Mouse (Mus musculus) c-Kit-positive CD71-positive TER-119-positive erythroid progenitor cells, embryonic 14.5 days (primary cell): ENCODE measurements around the gene Nuak2.
A peak's percentile ranks its signal among the peaks of the same experiment; 100 is the strongest.
"Not testable (repeated sequence)": the region's sequence is repeated elsewhere in the genome, so short reads cannot be mapped to it uniquely, and the experiment has no call there.

ENCODE experiments used
- DNase-seq: peaks from one replicate; pipeline ENCODE4 v3.0.0-alpha.2; 2013; ENCODE audit warnings: low spot score

Nuak2 gene

GRCm38 (mm10) chr1:132315889-132316624 is at the start of gene Nuak2:
Gene Nuak2 (plus strand): TSS chr1:132316126.
- peak; percentile 50 for DNase-seq

- no peak for DNase-seq
Measured at GRCm38 (mm10) chr1:132266791-132267557, 49.0 kb upstream of the Nuak2 start.

- DNase-seq = no peak
Measured at GRCm38 (mm10) chr1:132267959-132268358, 48.0 kb upstream of the Nuak2 start.

GRCm38 (mm10) chr1:132268418-132269060 is 47.4 kb upstream of the Nuak2 start:
- no peak for DNase-seq

GRCm38 (mm10) chr1:132271237-132271636 is 44.7 kb upstream of the Nuak2 start:
- no peak for DNase-seq

GRCm38 (mm10) chr1:132276694-132277093 is 39.2 kb upstream of the Nuak2 start:
- DNase-seq = no peak

- DNase-seq = no peak
Measured at GRCm38 (mm10) chr1:132277124-132277523, 38.8 kb upstream of the Nuak2 start.

GRCm38 (mm10) chr1:132280636-132281035 is 35.3 kb upstream of the Nuak2 start:
- DNase-seq = not testable (repeated sequence)

- DNase-seq = no peak
Measured at GRCm38 (mm10) chr1:132281523-132282176, 34.3 kb upstream of the Nuak2 start.

- DNase-seq = no peak
Measured at GRCm38 (mm10) chr1:132282177-132282536, 33.8 kb upstream of the Nuak2 start.

- no peak for DNase-seq
Measured at GRCm38 (mm10) chr1:132283018-132283417, 32.9 kb upstream of the Nuak2 start.

- DNase-seq = no peak
Measured at GRCm38 (mm10) chr1:132286735-132287134, 29.2 kb upstream of the Nuak2 start.

GRCm38 (mm10) chr1:132287445-132287844 is 28.5 kb upstream of the Nuak2 start:
- no peak for DNase-seq

- no peak for DNase-seq
Measured at GRCm38 (mm10) chr1:132287991-132288451, 27.9 kb upstream of the Nuak2 start.

GRCm38 (mm10) chr1:132289965-132290364 is 26.0 kb upstream of the Nuak2 start:
- no peak for DNase-seq

- DNase-seq = no peak
Measured at GRCm38 (mm10) chr1:132290921-132291675, 24.8 kb upstream of the Nuak2 start.

- DNase-seq = no peak
Measured at GRCm38 (mm10) chr1:132291706-132292105, 24.2 kb upstream of the Nuak2 start.

- DNase-seq = no peak
Measured at GRCm38 (mm10) chr1:132292318-132293129, 23.4 kb upstream of the Nuak2 start.

- no peak for DNase-seq
Measured at GRCm38 (mm10) chr1:132295506-132295905, 20.4 kb upstream of the Nuak2 start.

GRCm38 (mm10) chr1:132296051-132296450 is 19.9 kb upstream of the Nuak2 start:
- DNase-seq = no peak

GRCm38 (mm10) chr1:132298425-132298800 is 17.5 kb upstream of the Nuak2 start, which contains the start of gene Klhdc8a:
Gene Klhdc8a (plus strand): TSS chr1:132298626.
- no peak for DNase-seq
